34 mouse cellular contexts compared by ENCODE assay signal in genomic region chr7:31028609-31029008, GRCm38 (mm10). TPM values are rescaled to one million over a fixed set of nuclear protein-coding genes. Genes with fewer than 3 reads are reported as not detected.
DNase-seq lines count a peak whose midpoint lies in the region; ATAC-seq and TF ChIP-seq lines count a peak whose summit lies in the region.
"Had no signal": no experiment of that assay in that cellular context is flagged by ENCODE, and none has a peak within 500 bp of the region (broad histone marks: within the 10 kb centered on the region; RNA-seq: fewer than 3 reads in every experiment).

No protein-coding gene starts in this region.

- H3K36me3 ChIP-seq in E14TG2a.4 (ENCODE audit: insufficient read depth, low read length) = no peaks in the 10 kb centered on the region
- H3K36me3 ChIP-seq in midbrain, embryonic 13.5 days = no peaks in the 10 kb centered on the region
- H3K36me3 ChIP-seq: heart, embryonic 12.5 days; hindbrain, embryonic 13.5 days; kidney, embryonic 15.5 days; limb, embryonic 13.5 days; liver, embryonic 12.5 days; neural tube, embryonic 13.5 days had no signal

- no peaks in the 10 kb centered on the region for H3K27me3 ChIP-seq in E14TG2a.4 (ENCODE audit: insufficient read depth, low read length)
- H3K27me3 ChIP-seq in midbrain, embryonic 13.5 days = no peaks in the 10 kb centered on the region
- H3K27me3 ChIP-seq: forebrain, embryonic 13.5 days; heart, embryonic 12.5 days; hindbrain, embryonic 13.5 days; kidney, embryonic 15.5 days; limb, embryonic 13.5 days; liver, embryonic 12.5 days; neural tube, embryonic 13.5 days had no signal

- peak; percentile 80 for DNase-seq in 416B (ENCODE audit: low read depth)
- DNase-seq in NIH3T3 (ENCODE audit: low read depth) = peak; percentile 24
- peak; percentile 85 for DNase-seq in induced T-regulatory cell, adult 2 months (ENCODE audit: low read depth)
- no peak for DNase-seq in liver
- DNase-seq in layer of hippocampus, adult 2 months (ENCODE audit: low spot score in 2 of 2) = no peak
- DNase-seq: adrenal gland, postnatal 25 days; cerebellum, adult 11-12 months; cerebellum, postnatal 10 days; gastrocnemius, postnatal 25 days; heart, adult 18-20 months; heart, postnatal 4 days; kidney, adult 11 months; kidney, postnatal 36 days; liver, postnatal 0 days; lung, postnatal 36 days; right cerebral cortex, postnatal 14 days; thymus, postnatal 36 days had no signal

- H3K4me2 ChIP-seq in midbrain, embryonic 13.5 days (replicated peaks) = no peak overlapping the region
- H3K4me2 ChIP-seq: forebrain, embryonic 13.5 days; heart, embryonic 12.5 days; hindbrain, embryonic 13.5 days; kidney, embryonic 15.5 days; limb, embryonic 13.5 days; liver, embryonic 12.5 days; midbrain, embryonic 11.5 days; neural tube, embryonic 13.5 days had no signal

- 69% methylated on average over 8 of the region's 8 CpGs for WGBS in midbrain, embryonic 13.5 days

- ATAC-seq in midbrain, embryonic 13.5 days = no peak
- ATAC-seq: forebrain, embryonic 13.5 days; liver, embryonic 12.5 days; liver, postnatal 0 days had no signal

- H3K9ac ChIP-seq in midbrain, embryonic 13.5 days (replicated peaks) = no peak overlapping the region
- H3K9ac ChIP-seq: forebrain, embryonic 13.5 days; heart, embryonic 12.5 days; hindbrain, embryonic 13.5 days; kidney, embryonic 15.5 days; limb, embryonic 13.5 days; liver, embryonic 12.5 days; liver, postnatal 0 days; neural tube, embryonic 13.5 days had no signal

- no peak overlapping the region for H3K27ac ChIP-seq in midbrain, embryonic 13.5 days
- no peak overlapping the region for H3K27ac ChIP-seq in layer of hippocampus, adult 2 months
- H3K27ac ChIP-seq: forebrain, embryonic 13.5 days; hindbrain, embryonic 13.5 days; kidney, embryonic 15.5 days; limb, embryonic 13.5 days; liver, embryonic 12.5 days; neural tube, embryonic 13.5 days had no signal

- no peak for TF ChIP-seq CTCF in E14TG2a.4 (conservative IDR thresholded peaks at IDR 0.05; ENCODE audit: low read length)
- no peak for TF ChIP-seq CTCF in layer of hippocampus, adult 2 months (conservative IDR thresholded peaks at IDR 0.05)

- no peaks in the 10 kb centered on the region for H3K9me3 ChIP-seq in E14TG2a.4 (ENCODE audit: low read length)
- H3K9me3 ChIP-seq in midbrain, embryonic 13.5 days = no peaks in the 10 kb centered on the region
- H3K9me3 ChIP-seq: hindbrain, embryonic 13.5 days; kidney, embryonic 15.5 days; limb, embryonic 13.5 days; liver, embryonic 12.5 days; neural tube, embryonic 13.5 days had no signal

- peaks cover 18% of the 10 kb centered on the region for H3K4me1 ChIP-seq in E14TG2a.4 (replicated peaks; ENCODE audit: low read depth, low read length)
- no peaks in the 10 kb centered on the region for H3K4me1 ChIP-seq in midbrain, embryonic 13.5 days (replicated peaks)
- H3K4me1 ChIP-seq: forebrain, embryonic 13.5 days; heart, embryonic 12.5 days; hindbrain, embryonic 13.5 days; neural tube, embryonic 13.5 days had no signal

- H3K4me3 ChIP-seq in E14TG2a.4 (replicated peaks; ENCODE audit: low read length) = peak overlapping the region; percentile 41; the same call in 1 of the 2 replicates
- H3K4me3 ChIP-seq in midbrain, embryonic 13.5 days (replicated peaks) = no peak overlapping the region
- H3K4me3 ChIP-seq in layer of hippocampus, adult 2 months = no peak overlapping the region
- H3K4me3 ChIP-seq: forebrain, embryonic 13.5 days; heart, embryonic 12.5 days; hindbrain, embryonic 13.5 days; kidney, embryonic 15.5 days; limb, embryonic 13.5 days; liver, embryonic 12.5 days; myocyte; neural tube, embryonic 13.5 days had no signal

RNA-seq across cellular contexts. Expression of gene Fxyd5, which starts 13.7 kb away (rescaled TPM):
- polyA plus RNA-seq in midbrain, embryonic 13.5 days (2015; fragmentation: Nextera tagmentation; extraction: Ambion mirVana) = 10.3 and 11.7 TPM in 2 replicates
- 10 to 100 TPM; 17.3 to 26.9 TPM for total RNA-seq in layer of hippocampus, adult 2 months (2021)

RNA-seq across cellular contexts. Expression of gene Fxyd7, which starts 22.7 kb away (rescaled TPM):
- polyA plus RNA-seq in midbrain, embryonic 13.5 days (2015; fragmentation: Nextera tagmentation; extraction: Ambion mirVana) = 49.2 and 50.8 TPM in 2 replicates
- total RNA-seq in layer of hippocampus, adult 2 months (2021) = 100 to 1,000 TPM; 117 to 121 TPM
- total RNA-seq: common myeloid progenitor, adult 5-6 weeks had no signal
- polyA plus RNA-seq: C2C12, myocyte had no signal

RNA-seq across cellular contexts. Expression of gene Fxyd1, which starts 28.4 kb away (rescaled TPM):
- polyA plus RNA-seq in midbrain, embryonic 13.5 days (2015; fragmentation: Nextera tagmentation; extraction: Ambion mirVana) = 5.2 and 5.6 TPM in 2 replicates
- total RNA-seq in layer of hippocampus, adult 2 months (2021) = 100 to 1,000 TPM in 1 of 2 experiments, 10 to 100 TPM in 1; 90.9 to 114 TPM
- total RNA-seq: megakaryocyte, adult 5-6 weeks had no signal

RNA-seq across cellular contexts. Expression of gene Lgi4, which starts 30.5 kb away (rescaled TPM):
- 0.16 and 0.30 TPM in 2 replicates for polyA plus RNA-seq in midbrain, embryonic 13.5 days (2015; fragmentation: Nextera tagmentation; extraction: Ambion mirVana)
- 10 to 100 TPM; 37.9 to 41.9 TPM for total RNA-seq in layer of hippocampus, adult 2 months (2021)
- total RNA-seq: common myeloid progenitor, adult 5-6 weeks had no signal
- polyA plus RNA-seq: liver, postnatal 0 days; myocyte had no signal

RNA-seq across cellular contexts. Expression of gene Fxyd3, which starts 47.9 kb away (rescaled TPM):
- 0.47 TPM in 1 of 2 replicates, not detected in the other for polyA plus RNA-seq in midbrain, embryonic 13.5 days (2015; fragmentation: Nextera tagmentation; extraction: Ambion mirVana)
- total RNA-seq in layer of hippocampus, adult 2 months (2021) = 1 to 10 TPM in 1 of 2 experiments, not detected in 1; 1.7 TPM
- total RNA-seq: common myeloid progenitor, adult 5-6 weeks; layer of hippocampus, postnatal 25 days; left cerebral cortex, postnatal 36 days; megakaryocyte, adult 5-6 weeks had no signal
- polyA plus RNA-seq: forebrain, embryonic 13.5 days; midbrain, postnatal 0 days had no signal

Comparison
In these comparisons a context has a peak if more than half of its experiments do, and no peak if none do; other contexts are left out.
1. DNase-seq: peak in 416B (single experiment), NIH3T3 (single experiment) and induced T-regulatory cell, adult 2 months (single experiment); none in liver (single experiment) and layer of hippocampus, adult 2 months (0 of 2).